Mouse (Mus musculus) forebrain, postnatal 0 days (tissue): ENCODE results near the gene Twnk. TPM values are rescaled to one million over a fixed set of nuclear protein-coding genes. Genes with fewer than 3 reads are reported as not detected.

Experiments used
- ATAC-seq: fragments of 200-750 bp; cut with Nextera tagmentation; 2 replicates; pipeline ENCODE4 v1.8.0; 2017; ENCODE audit warnings: mild to moderate bottlenecking, moderate library complexity
- DNase-seq: peaks from one replicate; pipeline ENCODE4 v3.0.0-alpha.2; 2015
- H3K27ac ChIP-seq: fragments of 300-500 bp; sonication (generic); 2 replicates; pipeline ENCODE4 v1.5.1; 2014; ENCODE audit warnings: low read depth, mild to moderate bottlenecking, antibody characterized with exemption, low read length, moderate library complexity, mixed read lengths
- H3K27me3 ChIP-seq: fragments of 300-500 bp; sonication (generic); 2 replicates; pipeline ENCODE4 v1.6.1; 2014; ENCODE audit warnings: mild to moderate bottlenecking, low read length, mixed read lengths; ENCODE audit not compliant: insufficient read depth
- H3K36me3 ChIP-seq: fragments of 300-500 bp; sonication (generic); 2 replicates; pipeline ENCODE4 v1.6.1; 2014; ENCODE audit warnings: mild to moderate bottlenecking, moderate library complexity; ENCODE audit not compliant: insufficient read depth
- H3K4me1 ChIP-seq: fragments of 300-500 bp; sonication (generic); 2 replicates; pipeline ENCODE4 v1.6.1; 2014; ENCODE audit warnings: antibody characterized with exemption; ENCODE audit not compliant: insufficient read depth
- H3K4me2 ChIP-seq: fragments of 300-500 bp; sonication (generic); 2 replicates; pipeline ENCODE4 v1.6.1; 2014; ENCODE audit warnings: low read depth, mild to moderate bottlenecking, moderate library complexity
- H3K4me3 ChIP-seq: fragments of 300-500 bp; sonication (generic); 2 replicates; pipeline ENCODE4 v1.5.1; 2014; ENCODE audit warnings: low read depth, low read length, mixed read lengths
- H3K9ac ChIP-seq: fragments of 300-500 bp; sonication (generic); 2 replicates; pipeline ENCODE4 v1.6.1; 2014; ENCODE audit warnings: mild to moderate bottlenecking
- H3K9me3 ChIP-seq: fragments of 300-500 bp; sonication (generic); 2 replicates; pipeline ENCODE4 v1.6.1; 2016; ENCODE audit warnings: low read length
- CTCF ChIP-seq: sonication (generic); IDR thresholded peaks from 2 replicates; pipeline ENCODE4 v1.5.1; 2016; ENCODE audit warnings: antibody characterized with exemption, control low read depth, low read depth
- WGBS: fragments of 180-500 bp; shearing (Covaris S2); extraction: QIAGEN DNeasy Blood & Tissue Kit; methylation state at CpG from one replicate; pipeline ENCODE4 v1.1.7; 2014; 5-methylcytosine and 5-hydroxymethylcytosine counted together
- polyA plus RNA-seq: library from polyadenylated mRNA; unstranded; fragments of >200 nt; fragmentation: Nextera tagmentation; extraction: Ambion mirVana; gene quantifications from 2 replicates; pipeline ENCODE4 v1.2.1, GENCODE M21; 2015
- total RNA-seq: library from RNA; depleted of rRNA; stranded (reverse); fragments of >200 nt; gene quantifications from 2 replicates; pipeline ENCODE4 v1.2.3, GENCODE M21; 2014

Twnk gene
- total and polyA plus RNA-seq, 2 experiments from 2014 or later, result 7.7 to 10.8 TPM

GRCm38 (mm10) chr19:44982477-44983115 lies 22.9 kb upstream of the Twnk start:
- Histone ChIP-seq H3K36me3 (peaks cover 27% of the 10 kb centered on the region), H3K27ac (no peak overlapping the region), H3K9me3 (no peaks in the 10 kb centered on the region), H3K4me3 (no peak overlapping the region), H3K4me1 (no peaks in the 10 kb centered on the region), H3K27me3 (no peaks in the 10 kb centered on the region), H3K4me2 (no peak overlapping the region), H3K9ac (no peak overlapping the region)
- DNase-seq, result no peak
- TF ChIP-seq CTCF, result no peak
- WGBS, result 76% methylated on average over 7 of the region's 7 CpGs
- ATAC-seq, result no peak

GRCm38 (mm10) chr19:44983366-44983765 lies 22.1 kb upstream of the Twnk start:
- DNase-seq, result no peak

GRCm38 (mm10) chr19:44984420-44984819 lies 21.0 kb upstream of the Twnk start:
- no peak for DNase-seq
- Histone ChIP-seq H3K4me1 (peaks cover 6% of the 10 kb centered on the region; the same call in 1 of the 2 replicates), H3K4me3 (no peak overlapping the region), H3K9me3 (no peaks in the 10 kb centered on the region), H3K36me3 (peaks cover 14% of the 10 kb centered on the region), H3K27me3 (no peaks in the 10 kb centered on the region), H3K27ac (no peak overlapping the region), H3K9ac (no peak overlapping the region), H3K4me2 (no peak overlapping the region)
- TF ChIP-seq CTCF, result no peak
- 97% methylated on average over 4 of the region's 4 CpGs for WGBS
- ATAC-seq, result no peak

More at GRCm38 (mm10) chr19:44983366-44983765, 22.1 kb upstream of the Twnk start:
- WGBS, result 89% methylated on average over 6 of the region's 6 CpGs
- Histone ChIP-seq H3K36me3 (peaks cover 19% of the 10 kb centered on the region), H3K4me2 (no peak overlapping the region), H3K27me3 (no peaks in the 10 kb centered on the region), H3K4me1 (peaks cover 3% of the 10 kb centered on the region; the same call in 1 of the 2 replicates), H3K27ac (no peak overlapping the region), H3K9me3 (no peaks in the 10 kb centered on the region), H3K9ac (no peak overlapping the region), H3K4me3 (no peak overlapping the region)
- TF ChIP-seq CTCF, result no peak
- no peak for ATAC-seq

GRCm38 (mm10) chr19:44985159-44985988 lies 20.1 kb upstream of the Twnk start:
- H3K27me3 ChIP-seq, result no peaks in the 10 kb centered on the region
- H3K36me3 ChIP-seq, result peaks cover 11% of the 10 kb centered on the region
- H3K9me3 ChIP-seq, result no peaks in the 10 kb centered on the region
- no peak overlapping the region for H3K4me2 ChIP-seq
- no peak for TF ChIP-seq CTCF
- H3K4me3 ChIP-seq, result no peak overlapping the region
- ATAC-seq (no peak), DNase-seq (no peak)
- H3K9ac ChIP-seq, result no peak overlapping the region
- no peak overlapping the region for H3K27ac ChIP-seq
- WGBS, result 63% methylated on average over 5 of the region's 5 CpGs
- peaks cover 13% of the 10 kb centered on the region for H3K4me1 ChIP-seq

- Histone ChIP-seq H3K9me3 (no peaks in the 10 kb centered on the region), H3K4me2 (no peak overlapping the region), H3K27ac (no peak overlapping the region), H3K36me3 (no peaks in the 10 kb centered on the region), H3K4me3 (no peak overlapping the region), H3K4me1 (peaks cover 19% of the 10 kb centered on the region), H3K27me3 (no peaks in the 10 kb centered on the region), H3K9ac (no peak overlapping the region)
- TF ChIP-seq CTCF, result no peak
- ATAC-seq, result no peak
- 68% methylated on average over 6 of the region's 6 CpGs for WGBS
- DNase-seq, result no peak
These were observed 18.5 kb upstream of the Twnk start for GRCm38 (mm10) chr19:44987004-44987403.

- Histone ChIP-seq H3K4me1 (peaks cover 19% of the 10 kb centered on the region), H3K9ac (no peak overlapping the region), H3K27ac (0 out of 2 replicates have a peak overlapping the region, but pooled peaks have one; percentile 64), H3K4me2 (peak overlapping the region; percentile 85; the same call in 1 of the 2 replicates), H3K9me3 (no peaks in the 10 kb centered on the region), H3K36me3 (peaks cover 7% of the 10 kb centered on the region), H3K4me3 (no peak overlapping the region), H3K27me3 (no peaks in the 10 kb centered on the region)
- WGBS, result 39% methylated on average over 6 of the region's 6 CpGs
- ATAC-seq (peak; percentile 68), DNase-seq (peak; percentile 70)
- TF ChIP-seq CTCF, result no peak
These were observed 17.6 kb upstream of the Twnk start for GRCm38 (mm10) chr19:44987851-44988250.

- H3K9me3 ChIP-seq, result no peaks in the 10 kb centered on the region
- peak overlapping the region; percentile 85 for H3K4me3 ChIP-seq
- ATAC-seq, result no peak
- peak overlapping the region; percentile 85 for H3K4me2 ChIP-seq
- peak overlapping the region; percentile 64; the same call in 1 of the 2 replicates for H3K27ac ChIP-seq
- peak overlapping the region; percentile 95 for H3K9ac ChIP-seq
- H3K36me3 ChIP-seq, result peaks cover 12% of the 10 kb centered on the region
- H3K27me3 ChIP-seq, result no peaks in the 10 kb centered on the region
- TF ChIP-seq CTCF, result no peak
- peak; percentile 24 for DNase-seq
- 29% methylated on average over 9 of the region's 9 CpGs for WGBS
- peaks cover 19% of the 10 kb centered on the region for H3K4me1 ChIP-seq
These were observed 17.1 kb upstream of the Twnk start for GRCm38 (mm10) chr19:44988321-44988720.
